Mouse (Mus musculus): ENCODE results near the gene Entr1. TPM values are rescaled to one million over a fixed set of nuclear protein-coding genes. Genes with fewer than 3 reads are reported as not detected.

The Entr1 gene
- polyA plus RNA-seq, 1 experiment from 2014 or later: 177 TPM

GRCm38 (mm10) chr2:26338302-26339203 is 50.6 kb downstream of the Entr1 start:
- peaks cover 52% of the 10 kb centered on the region for H3K36me3 ChIP-seq
- H3K4me3 ChIP-seq: no peak overlapping the region
- no peak for ATAC-seq (ENCODE audit: low FRiP score, low read depth)
- H3K9ac ChIP-seq: no peak overlapping the region
- H3K9me3 ChIP-seq: no peaks in the 10 kb centered on the region
- H3K27ac ChIP-seq: no peak overlapping the region
- H3K4me1 ChIP-seq: no peaks in the 10 kb centered on the region
- no peaks in the 10 kb centered on the region for H3K27me3 ChIP-seq (replicated peaks)
- H3K4me2 ChIP-seq (replicated peaks): no peak overlapping the region
- WGBS: 66% methylated on average over 9 of the region's 13 CpGs

Other genes starting within 250 kb of the Entr1 start
- 16.8 and 24.2 TPM in 2 replicates for gene Lhx3, start 181.0 kb downstream of the Entr1 start, polyA plus RNA-seq (2016; fragmentation: Nextera tagmentation; extraction: Ambion mirVana)
- 18.4 and 20.6 TPM in 2 replicates for gene Qsox2, start 151.8 kb downstream of the Entr1 start, polyA plus RNA-seq (2016; fragmentation: Nextera tagmentation; extraction: Ambion mirVana)
- 0.10 and 0.11 TPM in 2 replicates for gene Ccdc187, start 94.8 kb downstream of the Entr1 start, polyA plus RNA-seq (2016; fragmentation: Nextera tagmentation; extraction: Ambion mirVana)
- 112 and 118 TPM in 2 replicates for gene Gpsm1, start 73.8 kb downstream of the Entr1 start, polyA plus RNA-seq (2016; fragmentation: Nextera tagmentation; extraction: Ambion mirVana)
- 36.1 and 36.3 TPM in 2 replicates for gene Dnlz, start 37.2 kb downstream of the Entr1 start, polyA plus RNA-seq (2016; fragmentation: Nextera tagmentation; extraction: Ambion mirVana)
- 1.0 and 1.7 TPM in 2 replicates for gene Card9, start 28.4 kb downstream of the Entr1 start, polyA plus RNA-seq (2016; fragmentation: Nextera tagmentation; extraction: Ambion mirVana)
- gene Snapc4, start 8.7 kb downstream of the Entr1 start, polyA plus RNA-seq (2016; fragmentation: Nextera tagmentation; extraction: Ambion mirVana): 33.4 and 34.6 TPM in 2 replicates
- 113 and 115 TPM in 2 replicates for gene Pmpca, start within 50 bp of the Entr1 start, polyA plus RNA-seq (2016; fragmentation: Nextera tagmentation; extraction: Ambion mirVana)
- gene Inpp5e, start 19.9 kb upstream of the Entr1 start, polyA plus RNA-seq (2016; fragmentation: Nextera tagmentation; extraction: Ambion mirVana): 29.7 and 32.7 TPM in 2 replicates
- gene Sec16a, start 55.9 kb upstream of the Entr1 start, polyA plus RNA-seq (2016; fragmentation: Nextera tagmentation; extraction: Ambion mirVana): 26.0 and 26.3 TPM in 2 replicates
- 44.7 and 48.2 TPM in 2 replicates for gene Notch1, start 127.3 kb upstream of the Entr1 start, polyA plus RNA-seq (2016; fragmentation: Nextera tagmentation; extraction: Ambion mirVana)
- 74.8 and 76.1 TPM in 2 replicates for gene Egfl7, start 190.7 kb upstream of the Entr1 start, polyA plus RNA-seq (2016; fragmentation: Nextera tagmentation; extraction: Ambion mirVana)
- not detected in 2 replicates for gene Gm20532, start 197.3 kb upstream of the Entr1 start, polyA plus RNA-seq (2016; fragmentation: Nextera tagmentation; extraction: Ambion mirVana)
- 7.1 TPM in 2 replicates for gene Agpat2, start 215.1 kb upstream of the Entr1 start, polyA plus RNA-seq (2016; fragmentation: Nextera tagmentation; extraction: Ambion mirVana)
- gene Fam69b, start 239.1 kb upstream of the Entr1 start, polyA plus RNA-seq (2016; fragmentation: Nextera tagmentation; extraction: Ambion mirVana): 66.1 and 76.2 TPM in 2 replicates

Data from neural tube, embryonic 12.5 days (tissue).